ENCODE assay signal across 8 mouse cellular contexts in the genomic region with DNA sequence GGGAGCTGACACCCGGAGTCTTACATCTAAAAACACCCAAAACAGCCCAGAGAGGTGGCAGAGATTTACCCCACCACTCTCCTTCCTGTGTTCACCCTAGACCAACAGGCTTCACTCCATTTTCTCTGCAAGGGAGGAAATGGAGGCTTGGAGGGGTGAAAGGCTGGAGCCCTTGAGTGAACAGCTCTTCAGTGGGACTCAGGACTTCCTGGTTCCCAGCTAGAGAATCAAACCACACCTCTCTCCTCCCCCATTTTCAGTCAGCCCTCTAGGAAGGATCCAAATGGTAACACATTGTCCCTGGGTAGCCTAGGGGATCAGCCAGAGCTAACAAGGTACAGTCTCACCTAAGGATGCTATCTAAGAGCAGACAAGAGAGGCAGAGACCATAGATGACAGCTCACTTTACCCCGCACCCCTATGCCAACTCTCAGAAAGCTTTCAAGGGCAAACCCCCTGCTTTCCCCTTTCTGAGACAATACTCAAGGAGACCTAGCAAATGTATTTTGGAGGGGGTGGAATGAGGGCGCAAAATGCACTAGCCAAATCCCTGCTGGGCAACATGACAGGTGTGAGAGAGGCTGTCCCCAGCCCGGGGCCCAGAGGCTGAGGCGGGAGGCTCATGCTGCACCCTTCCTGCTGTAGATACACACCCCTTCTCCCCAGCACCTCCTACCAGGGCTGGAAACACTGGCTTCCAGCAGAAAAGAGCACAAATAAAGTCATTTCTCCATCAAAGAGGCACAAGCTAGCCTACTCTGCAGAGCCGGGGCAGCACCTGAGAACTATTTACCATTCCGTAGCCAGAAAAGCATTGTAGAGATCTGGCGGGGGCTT. TPM values are rescaled to one million over a fixed set of nuclear protein-coding genes. Genes with fewer than 3 reads are reported as not detected.
DNase-seq lines count a peak whose midpoint lies in the region; ATAC-seq and TF ChIP-seq lines count a peak whose summit lies in the region.

No protein-coding gene starts in this region.

- peaks cover 42% of the 10 kb centered on the region for H3K4me1 ChIP-seq in forebrain, embryonic 13.5 days
- H3K4me1 ChIP-seq in limb, embryonic 15.5 days: peaks cover 33% of the 10 kb centered on the region
- H3K4me1 ChIP-seq in midbrain, postnatal 0 days (ENCODE audit: insufficient read depth, low read length): peaks cover 30% of the 10 kb centered on the region

- DNase-seq in cerebellum, adult 9-11 months: peak; percentile 56
- no peak for DNase-seq in cerebellum, adult 18-20 months
- peak; percentile 51 for DNase-seq in CD4-positive helper T cell, adult 2 months (ENCODE audit: low read depth, low spot score)
- DNase-seq in midbrain, postnatal 0 days (ENCODE audit: low spot score): no peak
- DNase-seq in right cerebral cortex, postnatal 4 days: no peak
- DNase-seq in right cerebral cortex, postnatal 36 days (ENCODE audit: low spot score in 2 of 2): no peak

- TF ChIP-seq CTCF in midbrain, postnatal 0 days (IDR thresholded peaks at IDR 0.05): no peak

- no peaks in the 10 kb centered on the region for H3K9me3 ChIP-seq in forebrain, embryonic 13.5 days (replicated peaks)
- H3K9me3 ChIP-seq in limb, embryonic 15.5 days: no peaks in the 10 kb centered on the region
- H3K9me3 ChIP-seq in midbrain, postnatal 0 days (ENCODE audit: low read length): no peaks in the 10 kb centered on the region

- H3K4me2 ChIP-seq in forebrain, embryonic 13.5 days: peak overlapping the region; percentile 97
- peak overlapping the region; percentile 82 for H3K4me2 ChIP-seq in limb, embryonic 15.5 days
- peak overlapping the region; percentile 99 for H3K4me2 ChIP-seq in midbrain, postnatal 0 days (ENCODE audit: low read depth, low read length, poor library complexity, severe bottlenecking)

- H3K27me3 ChIP-seq in forebrain, embryonic 13.5 days: no peaks in the 10 kb centered on the region
- no peaks in the 10 kb centered on the region for H3K27me3 ChIP-seq in limb, embryonic 15.5 days
- no peaks in the 10 kb centered on the region for H3K27me3 ChIP-seq in midbrain, postnatal 0 days (ENCODE audit: insufficient read depth, low read length)

- H3K9ac ChIP-seq in forebrain, embryonic 13.5 days: peak overlapping the region; percentile 99
- peak overlapping the region; percentile 98 for H3K9ac ChIP-seq in limb, embryonic 15.5 days
- H3K9ac ChIP-seq in midbrain, postnatal 0 days (replicated peaks; ENCODE audit: low read length, poor library complexity, severe bottlenecking): peak overlapping the region; percentile 98

- 12% methylated on average over 8 of the region's 8 CpGs for WGBS in forebrain, embryonic 13.5 days
- WGBS in limb, embryonic 15.5 days: 6% methylated on average over 8 of the region's 8 CpGs
- 9% methylated on average over 8 of the region's 8 CpGs for WGBS in midbrain, postnatal 0 days

- H3K36me3 ChIP-seq in forebrain, embryonic 13.5 days (ENCODE audit: poor library complexity, severe bottlenecking): peaks cover 21% of the 10 kb centered on the region
- H3K36me3 ChIP-seq in limb, embryonic 15.5 days: peaks cover 25% of the 10 kb centered on the region
- peaks cover 17% of the 10 kb centered on the region for H3K36me3 ChIP-seq in midbrain, postnatal 0 days (ENCODE audit: insufficient read depth, low read length)

- H3K4me3 ChIP-seq in forebrain, embryonic 13.5 days: peak overlapping the region; percentile 99
- H3K4me3 ChIP-seq in limb, embryonic 15.5 days: peak overlapping the region; percentile 94
- H3K4me3 ChIP-seq in midbrain, postnatal 0 days (ENCODE audit: low read depth, low read length): peak overlapping the region; percentile 99

- no peak for ATAC-seq in forebrain, embryonic 13.5 days
- ATAC-seq in limb, embryonic 15.5 days (ENCODE audit: insufficient number of reproducible peaks, low FRiP score, low TSS enrichment, low read depth): no peak
- ATAC-seq in midbrain, postnatal 0 days (ENCODE audit: low FRiP score): no peak

- H3K27ac ChIP-seq in forebrain, embryonic 13.5 days: peak overlapping the region; percentile 11; the same call in 1 of the 2 replicates
- peak overlapping the region; percentile 99; the same call in 1 of the 2 replicates for H3K27ac ChIP-seq in limb, embryonic 15.5 days
- H3K27ac ChIP-seq in midbrain, postnatal 0 days (ENCODE audit: low read depth, low read length): 0 out of 2 replicates have a peak overlapping the region, but pooled peaks have one; percentile 6

RNA-seq across cellular contexts. Expression of gene Kmt2d, which starts 1.4 kb away (rescaled TPM):
- 13.7 and 14.3 TPM in 2 replicates for polyA plus RNA-seq in forebrain, embryonic 13.5 days (2015; fragmentation: Nextera tagmentation; extraction: Ambion mirVana)
- 11.8 and 13.7 TPM in 2 replicates for polyA plus RNA-seq in limb, embryonic 15.5 days (2015; fragmentation: Nextera tagmentation; extraction: Ambion mirVana)
- total RNA-seq in midbrain, postnatal 0 days (2014; rRNA removed): 32.2 and 32.5 TPM in 2 replicates
- 5.6 and 7.7 TPM in 2 replicates for polyA plus RNA-seq in midbrain, postnatal 0 days (2015; fragmentation: Nextera tagmentation; extraction: Ambion mirVana)

RNA-seq across cellular contexts. Expression of gene Rhebl1, which starts 24.8 kb away (rescaled TPM):
- polyA plus RNA-seq in forebrain, embryonic 13.5 days (2015; fragmentation: Nextera tagmentation; extraction: Ambion mirVana): 31.7 and 33.0 TPM in 2 replicates
- 14.1 and 14.2 TPM in 2 replicates for polyA plus RNA-seq in limb, embryonic 15.5 days (2015; fragmentation: Nextera tagmentation; extraction: Ambion mirVana)
- 9.4 and 10.1 TPM in 2 replicates for total RNA-seq in midbrain, postnatal 0 days (2014; rRNA removed)
- polyA plus RNA-seq in midbrain, postnatal 0 days (2015; fragmentation: Nextera tagmentation; extraction: Ambion mirVana): 30.7 and 31.1 TPM in 2 replicates

RNA-seq across cellular contexts. Expression of gene Dhh, which starts 28.8 kb away (rescaled TPM):
- polyA plus RNA-seq in forebrain, embryonic 13.5 days (2015; fragmentation: Nextera tagmentation; extraction: Ambion mirVana): 0.22 and 0.28 TPM in 2 replicates
- polyA plus RNA-seq in limb, embryonic 15.5 days (2015; fragmentation: Nextera tagmentation; extraction: Ambion mirVana): 1.8 and 2.7 TPM in 2 replicates
- total RNA-seq in midbrain, postnatal 0 days (2014; rRNA removed): 0.38 and 0.71 TPM in 2 replicates
- 0.18 and 0.22 TPM in 2 replicates for polyA plus RNA-seq in midbrain, postnatal 0 days (2015; fragmentation: Nextera tagmentation; extraction: Ambion mirVana)

RNA-seq across cellular contexts. Expression of gene Prkag1, which starts 38.2 kb away (rescaled TPM):
- polyA plus RNA-seq in forebrain, embryonic 13.5 days (2015; fragmentation: Nextera tagmentation; extraction: Ambion mirVana): 95.9 and 99.4 TPM in 2 replicates
- polyA plus RNA-seq in limb, embryonic 15.5 days (2015; fragmentation: Nextera tagmentation; extraction: Ambion mirVana): 91.4 and 94.3 TPM in 2 replicates
- 45.1 and 50.6 TPM in 2 replicates for total RNA-seq in midbrain, postnatal 0 days (2014; rRNA removed)
- 50.6 and 57.4 TPM in 2 replicates for polyA plus RNA-seq in midbrain, postnatal 0 days (2015; fragmentation: Nextera tagmentation; extraction: Ambion mirVana)

RNA-seq across cellular contexts. Expression of gene Lmbr1l, which starts 48.5 kb away (rescaled TPM):
- polyA plus RNA-seq in forebrain, embryonic 13.5 days (2015; fragmentation: Nextera tagmentation; extraction: Ambion mirVana): 39.8 and 47.1 TPM in 2 replicates
- polyA plus RNA-seq in limb, embryonic 15.5 days (2015; fragmentation: Nextera tagmentation; extraction: Ambion mirVana): 19.7 and 21.8 TPM in 2 replicates
- 46.0 and 56.9 TPM in 2 replicates for total RNA-seq in midbrain, postnatal 0 days (2014; rRNA removed)
- polyA plus RNA-seq in midbrain, postnatal 0 days (2015; fragmentation: Nextera tagmentation; extraction: Ambion mirVana): 19.6 and 21.7 TPM in 2 replicates

Comparison
In these comparisons a context has a peak if more than half of its experiments do, and no peak if none do; other contexts are left out.
1. DNase-seq: peak in cerebellum, adult 9-11 months (single experiment) and CD4-positive helper T cell, adult 2 months (single experiment); none in cerebellum, adult 18-20 months (0 of 2), midbrain, postnatal 0 days (single experiment), right cerebral cortex, postnatal 4 days (single experiment) and right cerebral cortex, postnatal 36 days (0 of 2).
2. H3K27ac ChIP-seq: peak in every context shown above with its lines; median percentile 99 in limb, embryonic 15.5 days; 11 in forebrain, embryonic 13.5 days; 6 in midbrain, postnatal 0 days.
3. Peak in every context shown above with its lines, with median percentiles within 50 percentile points of each other: H3K4me2 ChIP-seq, H3K4me3 ChIP-seq and H3K9ac ChIP-seq.